ENCODE assay signal across 15 mouse cellular contexts in the genomic region with DNA sequence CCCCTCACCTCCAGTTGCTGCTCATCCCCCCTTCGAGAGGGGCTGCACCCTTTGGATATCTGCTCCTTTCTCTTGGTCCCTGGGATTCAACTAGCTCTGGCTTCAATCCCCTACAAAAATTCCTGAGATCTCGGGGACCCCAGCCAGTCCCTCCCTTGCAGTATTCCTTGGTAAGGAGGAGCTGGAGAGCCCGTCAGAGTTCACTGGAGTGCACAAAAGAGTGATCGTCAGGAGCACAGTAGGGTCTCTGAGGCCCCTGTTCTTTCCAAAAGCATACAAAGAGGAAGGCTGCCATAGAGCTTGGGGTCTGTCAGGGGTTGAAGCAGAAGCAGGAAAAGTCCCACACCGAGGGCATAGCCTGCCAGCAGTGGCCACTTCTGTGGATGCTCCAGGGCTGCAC. TPM values are rescaled to one million over a fixed set of nuclear protein-coding genes. Genes with fewer than 3 reads are reported as not detected.
DNase-seq lines count a peak whose midpoint lies in the region.
"Had no signal": no experiment of that assay in that cellular context is flagged by ENCODE, and none has a peak within 500 bp of the region (broad histone marks: within the 10 kb centered on the region; RNA-seq: fewer than 3 reads in every experiment).

No protein-coding gene starts in this region.

- intact Hi-C loops in heart, postnatal 36 days (cut with DNase I) = no loop called here

- DNase-seq in cerebellum, adult 11-12 months = peak; percentile 17
- no peak for DNase-seq in cerebellum, postnatal 10 days
- DNase-seq in cerebellum, adult 9-11 months = peak; percentile 25
- DNase-seq in cerebellum, postnatal 4 days (ENCODE audit: low spot score in 2 of 2) = no peak
- peak; percentile 87 for DNase-seq in heart, adult 11 months
- no peak for DNase-seq in heart, postnatal 36 days
- peak; percentile 34 for DNase-seq in testis, postnatal 10 days (ENCODE audit: low spot score)
- no peak for DNase-seq in testis, postnatal 14 days (ENCODE audit: low spot score)
- DNase-seq: adrenal gland, adult 8-10 months; adrenal gland, postnatal 14 days; adrenal gland, postnatal 36 days; B cell, adult 2 months; cerebellum, adult 18-20 months; cerebellum, adult 9-10 months; forebrain, postnatal 0 days had no signal

RNA-seq across cellular contexts. Expression of gene Rce1, which starts 2.7 kb away (rescaled TPM):
- total RNA-seq in heart, postnatal 36 days (2021) = 10 to 100 TPM in 1 of 2 experiments, 1 to 10 TPM in 1; 9.4 to 10.1 TPM

RNA-seq across cellular contexts. Expression of gene Lrfn4, which starts 7.3 kb away (rescaled TPM):
- total RNA-seq in heart, postnatal 36 days (2021) = 1 to 10 TPM; 7.7 to 9.2 TPM

Comparison
In these comparisons a context has a peak if more than half of its experiments do, and no peak if none do; other contexts are left out.
1. DNase-seq: peak in cerebellum, adult 11-12 months (single experiment), cerebellum, adult 9-11 months (single experiment), heart, adult 11 months (single experiment) and testis, postnatal 10 days (single experiment); none in cerebellum, postnatal 10 days (0 of 2), cerebellum, postnatal 4 days (0 of 2), heart, postnatal 36 days (0 of 2) and testis, postnatal 14 days (single experiment).